Mouse (Mus musculus) kidney, embryonic 14.5 days (tissue): ENCODE results near the gene Rpp30. TPM values are rescaled to one million over a fixed set of nuclear protein-coding genes. Genes with fewer than 3 reads are reported as not detected.

Experiments
- ATAC-seq: fragments of 200-750 bp; cut with Nextera tagmentation; 2 replicates; pipeline ENCODE4 v1.8.0; 2017; ENCODE audit warnings: moderate number of reproducible peaks, mild to moderate bottlenecking, moderate TSS enrichment, moderate library complexity; ENCODE audit not compliant: low FRiP score, low TSS enrichment
- H3K27ac ChIP-seq: fragments of 300-500 bp; sonication (generic); 2 replicates; pipeline ENCODE4 v1.5.1; 2014; ENCODE audit warnings: low read depth, mild to moderate bottlenecking, low read length, moderate library complexity, mixed read lengths
- H3K27me3 ChIP-seq: fragments of 300-500 bp; sonication (generic); 2 replicates; pipeline ENCODE4 v1.6.1; 2014; ENCODE audit warnings: mild to moderate bottlenecking, low read length; ENCODE audit not compliant: control insufficient read depth, insufficient read depth
- H3K36me3 ChIP-seq: fragments of 300-500 bp; sonication (generic); 2 replicates; pipeline ENCODE4 v1.6.1; 2014; ENCODE audit warnings: low read length, mixed read lengths; ENCODE audit not compliant: control insufficient read depth, insufficient read depth
- H3K4me1 ChIP-seq: fragments of 300-500 bp; sonication (generic); 2 replicates; pipeline ENCODE4 v1.6.1; 2014; ENCODE audit warnings: low read length, mixed read lengths; ENCODE audit not compliant: control insufficient read depth, insufficient read depth
- H3K4me2 ChIP-seq: fragments of 300-500 bp; sonication (generic); replicated peaks from 2 replicates; pipeline ENCODE4 v1.6.1; 2014; ENCODE audit warnings: low read depth, mild to moderate bottlenecking, low read length
- H3K4me3 ChIP-seq: fragments of 300-500 bp; sonication (generic); 2 replicates; pipeline ENCODE4 v1.5.1; 2014; ENCODE audit warnings: mild to moderate bottlenecking, low read length
- H3K9ac ChIP-seq: fragments of 300-500 bp; sonication (generic); 2 replicates; pipeline ENCODE4 v1.6.1; 2014; ENCODE audit warnings: low read depth, mild to moderate bottlenecking, low read length, moderate library complexity
- H3K9me3 ChIP-seq: fragments of 300-500 bp; sonication (generic); 2 replicates; pipeline ENCODE4 v1.6.1; 2016; ENCODE audit warnings: low read length; ENCODE audit not compliant: control insufficient read depth
- WGBS: fragments of 180-500 bp; shearing (Covaris S2); extraction: QIAGEN DNeasy Blood & Tissue Kit; methylation state at CpG from one replicate; pipeline ENCODE4 v1.1.7; 2014; 5-methylcytosine and 5-hydroxymethylcytosine counted together
- polyA plus RNA-seq: library from polyadenylated mRNA; unstranded; fragments of >200 nt; fragmentation: Nextera tagmentation; extraction: Ambion mirVana; gene quantifications from 2 replicates; pipeline ENCODE4 v1.2.1, GENCODE M21; 2014

Rpp30 gene
- polyA plus RNA-seq, 1 experiment from 2014 or later: 89.3 TPM

- H3K4me2 ChIP-seq: no peak overlapping the region
- ATAC-seq: no peak
- no peaks in the 10 kb centered on the region for H3K4me1 ChIP-seq
- H3K4me3 ChIP-seq: no peak overlapping the region
- peaks cover 70% of the 10 kb centered on the region for H3K36me3 ChIP-seq
- no peak overlapping the region for H3K9ac ChIP-seq
- no peaks in the 10 kb centered on the region for H3K27me3 ChIP-seq
- H3K9me3 ChIP-seq: no peaks in the 10 kb centered on the region
- H3K27ac ChIP-seq: no peak overlapping the region
- WGBS: 100% methylated on average over 1 of the region's 1 CpGs
Observed at GRCm38 (mm10) chr19:36098265-36098664, 14.7 kb downstream of the Rpp30 start.

DNA sequence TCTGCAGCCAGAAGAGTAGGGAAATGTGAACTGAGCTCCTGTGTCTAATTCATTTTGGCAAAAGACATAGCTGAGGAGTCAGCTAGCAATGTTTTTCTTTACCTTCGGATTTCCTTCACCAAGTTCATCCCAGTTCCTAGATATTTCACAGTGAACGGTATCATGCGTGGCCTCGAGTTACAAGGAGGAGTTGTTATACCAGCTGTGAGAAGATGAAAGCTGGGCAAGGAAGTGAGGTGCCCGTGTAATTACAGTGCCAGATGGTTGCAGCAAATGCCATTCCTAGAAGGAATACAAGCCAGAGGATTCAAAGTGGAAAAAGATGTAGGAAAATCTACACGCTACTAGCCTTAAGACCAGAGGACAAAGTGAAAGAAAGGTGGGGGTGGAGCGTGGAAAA lies 15.4 kb downstream of the Rpp30 start:
- H3K4me3 ChIP-seq: no peak overlapping the region
- WGBS: 64% methylated on average over 7 of the region's 7 CpGs
- H3K4me2 ChIP-seq: no peak overlapping the region
- H3K27ac ChIP-seq: no peak overlapping the region
- no peak overlapping the region for H3K9ac ChIP-seq
- peaks cover 71% of the 10 kb centered on the region for H3K36me3 ChIP-seq
- H3K9me3 ChIP-seq: no peaks in the 10 kb centered on the region
- no peaks in the 10 kb centered on the region for H3K4me1 ChIP-seq
- H3K27me3 ChIP-seq: no peaks in the 10 kb centered on the region
- ATAC-seq: no peak

DNA sequence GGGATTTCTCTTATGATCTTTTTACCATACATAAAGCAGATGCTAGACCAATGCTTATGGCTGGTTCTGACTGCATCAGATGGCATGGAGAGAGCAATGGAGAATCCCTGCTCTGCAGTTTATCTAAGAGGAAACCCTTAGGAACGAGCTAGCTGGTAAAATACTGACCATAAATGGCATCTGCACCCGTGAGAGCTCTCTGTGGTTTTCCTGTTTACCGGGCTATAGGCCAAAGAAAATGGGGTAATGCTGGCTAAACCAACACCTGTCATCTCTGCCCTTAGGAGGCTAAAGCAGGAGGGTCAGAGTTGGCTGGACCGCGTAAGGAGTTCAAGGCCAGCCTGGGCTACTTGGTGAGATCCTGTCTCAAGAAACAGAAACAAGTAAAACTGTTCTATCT lies 20.4 kb downstream of the Rpp30 start:
- Histone ChIP-seq H3K4me2 (no peak overlapping the region), H3K4me3 (no peak overlapping the region), H3K9ac (no peak overlapping the region), H3K27me3 (no peaks in the 10 kb centered on the region), H3K9me3 (no peaks in the 10 kb centered on the region), H3K27ac (no peak overlapping the region), H3K4me1 (no peaks in the 10 kb centered on the region), H3K36me3 (peaks cover 40% of the 10 kb centered on the region)
- no peak for ATAC-seq
- WGBS: 87% methylated on average over 5 of the region's 5 CpGs

DNA sequence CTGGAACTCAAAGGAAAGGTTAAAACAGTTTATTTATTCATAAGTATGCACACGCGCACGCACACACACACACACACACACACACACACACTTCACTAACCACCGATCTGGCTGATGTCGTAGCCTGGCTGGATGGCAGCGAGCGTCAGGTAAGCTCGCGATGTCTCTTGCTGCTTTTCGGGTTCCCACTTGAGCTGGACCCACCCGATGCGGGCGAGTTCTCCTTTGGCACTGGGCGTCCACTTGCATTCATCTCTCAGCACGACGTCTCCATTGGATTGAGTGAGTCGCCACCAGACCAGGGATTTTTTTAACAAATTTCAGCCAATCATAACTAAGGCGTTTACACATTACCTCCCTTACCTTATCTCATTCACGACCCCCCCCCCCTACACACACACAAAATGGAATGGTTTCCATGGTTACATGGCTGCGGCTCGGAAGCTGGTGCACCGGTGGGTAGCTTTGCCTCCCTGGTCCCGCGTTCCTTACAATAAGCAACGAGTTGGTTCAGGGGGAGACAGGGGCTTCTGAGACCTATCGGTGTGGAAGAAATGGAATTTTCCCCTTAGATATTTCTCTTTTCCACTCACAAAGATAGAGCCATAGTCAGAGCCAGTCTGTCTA lies 25.9 kb downstream of the Rpp30 start:
- H3K9ac ChIP-seq: no peak overlapping the region
- H3K27me3 ChIP-seq: no peaks in the 10 kb centered on the region
- ATAC-seq: no peak
- no peak overlapping the region for H3K27ac ChIP-seq
- no peaks in the 10 kb centered on the region for H3K9me3 ChIP-seq
- no peak overlapping the region for H3K4me3 ChIP-seq
- H3K4me2 ChIP-seq: no peak overlapping the region
- H3K36me3 ChIP-seq: no peaks in the 10 kb centered on the region
- 89% methylated on average over 26 of the region's 26 CpGs for WGBS
- no peaks in the 10 kb centered on the region for H3K4me1 ChIP-seq

GRCm38 (mm10) chr19:36110465-36110864 lies 26.9 kb downstream of the Rpp30 start:
- peak; percentile 61; the same call in 1 of the 2 replicates for ATAC-seq
- H3K4me3 ChIP-seq: no peak overlapping the region
- H3K4me2 ChIP-seq: no peak overlapping the region
- H3K27me3 ChIP-seq: no peaks in the 10 kb centered on the region
- no peak overlapping the region for H3K9ac ChIP-seq
- no peaks in the 10 kb centered on the region for H3K4me1 ChIP-seq
- H3K9me3 ChIP-seq: no peaks in the 10 kb centered on the region
- 26% methylated on average over 7 of the region's 7 CpGs for WGBS
- H3K27ac ChIP-seq: no peak overlapping the region
- H3K36me3 ChIP-seq: no peaks in the 10 kb centered on the region

GRCm38 (mm10) chr19:36111054-36111895 lies 27.8 kb downstream of the Rpp30 start:
- Histone ChIP-seq H3K9ac (no peak overlapping the region), H3K9me3 (no peaks in the 10 kb centered on the region), H3K36me3 (no peaks in the 10 kb centered on the region), H3K27ac (no peak overlapping the region), H3K4me3 (no peak overlapping the region), H3K27me3 (no peaks in the 10 kb centered on the region), H3K4me1 (no peaks in the 10 kb centered on the region), H3K4me2 (no peak overlapping the region)
- peak; percentile 78 for ATAC-seq
- 31% methylated on average over 7 of the region's 7 CpGs for WGBS

GRCm38 (mm10) chr19:36112007-36112406 lies 28.5 kb downstream of the Rpp30 start:
- ATAC-seq: no peak
- WGBS: 58% methylated on average over 17 of the region's 17 CpGs

DNA sequence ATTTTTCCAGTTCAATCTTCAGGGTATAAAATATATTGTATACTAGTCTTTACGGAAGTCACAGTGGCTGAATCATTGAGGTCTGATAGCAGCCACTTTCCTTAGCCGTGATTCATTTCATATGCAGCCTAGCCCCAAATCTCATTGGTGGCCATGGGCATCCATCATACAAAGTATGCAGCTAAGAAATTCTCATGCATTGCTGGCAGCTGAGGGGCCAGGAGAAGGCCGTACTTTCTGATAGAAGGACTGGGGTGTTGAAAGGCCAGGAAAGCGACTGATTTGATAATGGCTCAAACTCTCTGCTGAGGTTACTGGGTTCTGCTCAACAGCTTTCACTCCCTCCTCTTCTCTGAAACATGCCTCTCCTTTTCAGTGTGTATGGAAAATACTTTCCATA lies 32.7 kb downstream of the Rpp30 start:
- Histone ChIP-seq H3K9me3 (no peaks in the 10 kb centered on the region), H3K27me3 (no peaks in the 10 kb centered on the region), H3K36me3 (no peaks in the 10 kb centered on the region), H3K4me1 (no peaks in the 10 kb centered on the region), H3K4me2 (0 out of 2 replicates have a peak overlapping the region, but pooled peaks have one; percentile 12), H3K4me3 (no peak overlapping the region), H3K27ac (no peak overlapping the region), H3K9ac (no peak overlapping the region)
- ATAC-seq: no peak
- WGBS: 65% methylated on average over 4 of the region's 4 CpGs

More at GRCm38 (mm10) chr19:36112007-36112406, 28.5 kb downstream of the Rpp30 start:
- Histone ChIP-seq H3K27me3 (no peaks in the 10 kb centered on the region), H3K9me3 (no peaks in the 10 kb centered on the region), H3K36me3 (no peaks in the 10 kb centered on the region), H3K4me3 (no peak overlapping the region), H3K4me1 (no peaks in the 10 kb centered on the region), H3K4me2 (no peak overlapping the region), H3K9ac (no peak overlapping the region), H3K27ac (no peak overlapping the region)

- no peaks in the 10 kb centered on the region for H3K36me3 ChIP-seq
- H3K4me2 ChIP-seq: no peak overlapping the region
- peaks cover 9% of the 10 kb centered on the region for H3K9me3 ChIP-seq
- ATAC-seq: no peak
- H3K9ac ChIP-seq: no peak overlapping the region
- no peaks in the 10 kb centered on the region for H3K27me3 ChIP-seq
- H3K27ac ChIP-seq: no peak overlapping the region
- H3K4me3 ChIP-seq: no peak overlapping the region
- no peaks in the 10 kb centered on the region for H3K4me1 ChIP-seq
- WGBS: 72% methylated on average over 8 of the region's 8 CpGs
Observed at GRCm38 (mm10) chr19:36119219-36119618, 35.7 kb downstream of the Rpp30 start.
